Mouse (Mus musculus) G1E (cell line): Measurements from ENCODE around the gene Lrpap1.

Experiments
- CTCF ChIP-seq: IDR thresholded peaks from 2 replicates; pipeline ENCODE4 v1.5.1; 2012; ENCODE audit warnings: low read depth, low read length, inconsistent platforms, mixed read lengths
- TAL1 ChIP-seq: conservative IDR thresholded peaks from 2 replicates; pipeline ENCODE4 v1.6.1; 2012; ENCODE audit warnings: low read depth, low read length, inconsistent platforms, mixed read lengths

DNA sequence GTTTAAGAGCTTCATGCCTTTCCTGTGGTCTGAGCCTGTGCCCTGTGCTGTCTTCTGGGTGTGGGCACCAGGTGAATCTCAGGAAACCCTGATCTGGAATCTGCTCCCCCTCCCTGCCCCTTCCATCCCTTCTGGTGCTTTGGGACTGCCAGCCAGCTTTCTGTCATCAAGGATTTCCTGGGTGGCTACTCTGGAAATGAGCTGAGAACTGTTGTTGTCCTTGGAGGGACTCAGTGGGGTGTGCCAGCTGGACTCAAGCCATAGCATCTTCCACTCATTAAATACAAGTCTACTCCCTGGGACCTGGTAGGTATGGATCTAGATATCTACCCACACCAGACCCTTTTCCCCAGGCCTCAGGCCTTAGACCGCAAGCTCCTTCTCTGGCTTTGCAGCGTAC is 12.9 kb upstream of the Lrpap1 start:
- no peak for TF ChIP-seq TAL1
- TF ChIP-seq CTCF = no peak
